Mouse (Mus musculus) heart, embryonic 15.5 days (tissue): ENCODE data around the gene Cdh11. TPM values are rescaled to one million over a fixed set of nuclear protein-coding genes. Genes with fewer than 3 reads are reported as not detected.
A peak's percentile ranks its signal among the peaks of the same experiment; 100 is the strongest.

ENCODE experiments used
- ATAC-seq: fragments of 200-750 bp; cut with Nextera tagmentation; replicated peaks from 2 replicates; pipeline ENCODE4 v1.8.0; 2017; ENCODE audit warnings: low read depth, moderate TSS enrichment; ENCODE audit not compliant: insufficient number of reproducible peaks, insufficient read depth, low FRiP score
- H3K27ac ChIP-seq: fragments of 300-500 bp; sonication (generic); 2 replicates; pipeline ENCODE4 v1.5.1; 2015; ENCODE audit warnings: mild to moderate bottlenecking, inconsistent platforms
- H3K27me3 ChIP-seq: fragments of 300-500 bp; sonication (generic); 2 replicates; pipeline ENCODE4 v1.6.1; 2015; ENCODE audit warnings: inconsistent platforms
- H3K36me3 ChIP-seq: fragments of 300-500 bp; sonication (generic); 2 replicates; pipeline ENCODE4 v1.6.1; 2015; ENCODE audit warnings: mild to moderate bottlenecking, inconsistent platforms
- H3K4me1 ChIP-seq: fragments of 300-500 bp; sonication (generic); replicated peaks from 2 replicates; pipeline ENCODE4 v1.6.1; 2015; ENCODE audit warnings: inconsistent platforms
- H3K4me2 ChIP-seq: fragments of 300-500 bp; sonication (generic); 2 replicates; pipeline ENCODE4 v1.6.1; 2015; ENCODE audit warnings: inconsistent platforms, mild to moderate bottlenecking, moderate library complexity
- H3K4me3 ChIP-seq: fragments of 300-500 bp; sonication (generic); 2 replicates; pipeline ENCODE4 v1.5.1; 2015; ENCODE audit warnings: mild to moderate bottlenecking, inconsistent platforms
- H3K9ac ChIP-seq: fragments of 300-500 bp; sonication (generic); 2 replicates; pipeline ENCODE4 v1.6.1; 2015; ENCODE audit warnings: mild to moderate bottlenecking, inconsistent platforms
- H3K9me3 ChIP-seq: fragments of 300-500 bp; sonication (generic); replicated peaks from 2 replicates; pipeline ENCODE4 v1.6.1; 2016; ENCODE audit warnings: inconsistent platforms
- WGBS: fragments of 180-500 bp; shearing (Covaris S2); methylation state at CpG from one replicate; pipeline ENCODE4 v1.1.7; 2015; ENCODE audit warnings: mixed read lengths; 5-methylcytosine and 5-hydroxymethylcytosine counted together
- polyA plus RNA-seq: library from polyadenylated mRNA; unstranded; fragments of >200 nt; fragmentation: Nextera tagmentation; extraction: Ambion mirVana; gene quantifications from 2 replicates; pipeline ENCODE4 v1.2.1, GENCODE M21; 2015

The Cdh11 gene
- polyA plus RNA-seq, result 42.2 and 63.9 TPM in 2 replicates

DNA sequence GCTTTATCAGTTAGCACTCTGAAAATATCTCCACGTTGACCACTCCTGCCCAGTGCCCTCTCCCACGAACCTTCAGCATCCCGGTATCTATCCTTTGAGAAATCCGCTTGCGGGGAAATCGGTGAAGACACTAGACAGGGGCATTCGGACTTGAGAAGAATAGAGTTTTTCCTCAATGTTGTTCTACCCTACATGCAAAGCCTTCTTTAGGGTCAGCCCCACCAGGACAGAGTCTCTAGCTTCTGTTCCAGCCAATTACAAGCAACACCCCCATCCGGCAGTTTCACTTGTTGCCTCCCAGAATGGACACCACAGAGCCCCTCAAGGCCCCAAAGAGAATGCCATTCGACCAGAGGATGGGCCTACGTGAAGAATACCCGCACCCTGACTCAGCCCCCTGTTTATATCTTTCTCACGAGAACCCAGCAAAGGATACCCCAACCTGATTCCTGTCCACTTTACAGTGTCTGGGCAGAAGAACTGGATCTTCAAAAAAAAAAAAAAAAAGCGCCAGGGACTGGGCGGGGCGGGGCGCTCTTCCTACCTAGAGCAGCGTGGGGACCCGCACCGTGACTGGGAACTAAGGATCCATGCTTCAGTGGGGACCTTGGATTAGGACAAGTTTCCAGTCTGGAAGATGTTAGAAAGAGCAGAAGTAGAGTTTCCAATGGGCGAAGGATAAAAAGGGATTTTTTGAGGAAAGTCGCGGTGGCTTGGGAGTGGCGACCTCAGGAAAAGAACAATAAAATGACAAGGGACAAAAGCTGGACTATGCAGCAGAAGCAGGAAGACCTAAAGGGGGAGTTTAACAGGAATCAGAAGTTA is at the start of gene Cdh11:
TSS of gene Cdh11 (minus strand) at position 51 of the 825 bp plus-strand sequence.
- Histone ChIP-seq H3K36me3 (no peaks in the 10 kb centered on the region), H3K4me2 (peak within 1 kb of the TSS; percentile 97), H3K4me1 (peaks cover 25% of the 10 kb centered on the region), H3K9me3 (no peaks in the 10 kb centered on the region), H3K4me3 (peak within 1 kb of the TSS; percentile 69), H3K27ac (peak within 1 kb of the TSS; percentile 84), H3K9ac (peak within 1 kb of the TSS; percentile 63), H3K27me3 (peaks cover 46% of the 10 kb centered on the region)
- WGBS, result 3% methylated on average over 23 of the region's 23 CpGs
- ATAC-seq, result no peak

DNA sequence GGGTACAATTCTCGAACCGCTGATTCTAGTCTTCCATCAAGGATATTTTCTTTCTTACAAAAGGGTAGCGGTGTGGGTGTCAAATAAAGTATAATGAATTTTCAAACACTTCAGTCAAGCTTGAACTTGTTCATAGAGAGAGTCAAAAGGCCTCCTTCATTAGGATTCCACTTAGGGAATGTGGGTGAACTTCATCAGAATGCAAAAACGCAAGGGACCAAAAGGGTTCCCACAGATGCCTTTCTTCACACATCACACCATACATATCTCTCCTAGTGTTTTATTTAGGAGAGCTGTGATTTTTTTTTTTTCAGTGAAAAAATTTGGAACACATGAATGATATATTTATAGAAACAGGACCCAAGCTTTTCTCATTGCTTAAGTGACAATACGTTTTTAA is 28.5 kb upstream of the Cdh11 start:
- Histone ChIP-seq H3K27ac (no peak overlapping the region), H3K9me3 (no peaks in the 10 kb centered on the region), H3K4me1 (no peaks in the 10 kb centered on the region), H3K27me3 (no peaks in the 10 kb centered on the region), H3K4me3 (no peak overlapping the region), H3K4me2 (no peak overlapping the region), H3K9ac (no peak overlapping the region), H3K36me3 (no peaks in the 10 kb centered on the region)
- ATAC-seq, result no peak
- 77% methylated on average over 5 of the region's 5 CpGs for WGBS

DNA sequence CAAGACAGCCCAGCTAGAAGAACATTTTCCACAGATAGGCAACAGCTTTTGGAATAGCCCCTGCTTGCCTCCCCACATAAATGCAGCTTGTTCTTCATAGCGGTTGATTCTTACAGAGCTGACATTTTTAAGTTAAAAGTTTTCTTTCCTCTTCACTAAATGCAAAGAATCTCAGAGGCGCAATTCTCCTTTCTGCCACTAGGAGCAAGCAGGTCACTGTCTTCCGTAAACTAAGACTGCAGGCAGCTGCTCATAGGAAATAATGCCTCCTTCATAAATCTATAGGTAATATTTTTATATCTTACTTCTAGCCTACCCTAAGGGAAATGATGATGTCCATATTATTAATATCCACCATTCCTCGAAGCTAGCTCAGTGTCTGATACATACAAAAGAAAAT is 4.9 kb upstream of the Cdh11 start:
- WGBS, result 29% methylated on average over 4 of the region's 4 CpGs
- Histone ChIP-seq H3K27ac (no peak overlapping the region), H3K9ac (no peak overlapping the region), H3K4me2 (no peak overlapping the region), H3K4me1 (peaks cover 17% of the 10 kb centered on the region), H3K4me3 (no peak overlapping the region), H3K36me3 (no peaks in the 10 kb centered on the region), H3K9me3 (no peaks in the 10 kb centered on the region), H3K27me3 (peaks cover 22% of the 10 kb centered on the region)
- ATAC-seq, result no peak

DNA sequence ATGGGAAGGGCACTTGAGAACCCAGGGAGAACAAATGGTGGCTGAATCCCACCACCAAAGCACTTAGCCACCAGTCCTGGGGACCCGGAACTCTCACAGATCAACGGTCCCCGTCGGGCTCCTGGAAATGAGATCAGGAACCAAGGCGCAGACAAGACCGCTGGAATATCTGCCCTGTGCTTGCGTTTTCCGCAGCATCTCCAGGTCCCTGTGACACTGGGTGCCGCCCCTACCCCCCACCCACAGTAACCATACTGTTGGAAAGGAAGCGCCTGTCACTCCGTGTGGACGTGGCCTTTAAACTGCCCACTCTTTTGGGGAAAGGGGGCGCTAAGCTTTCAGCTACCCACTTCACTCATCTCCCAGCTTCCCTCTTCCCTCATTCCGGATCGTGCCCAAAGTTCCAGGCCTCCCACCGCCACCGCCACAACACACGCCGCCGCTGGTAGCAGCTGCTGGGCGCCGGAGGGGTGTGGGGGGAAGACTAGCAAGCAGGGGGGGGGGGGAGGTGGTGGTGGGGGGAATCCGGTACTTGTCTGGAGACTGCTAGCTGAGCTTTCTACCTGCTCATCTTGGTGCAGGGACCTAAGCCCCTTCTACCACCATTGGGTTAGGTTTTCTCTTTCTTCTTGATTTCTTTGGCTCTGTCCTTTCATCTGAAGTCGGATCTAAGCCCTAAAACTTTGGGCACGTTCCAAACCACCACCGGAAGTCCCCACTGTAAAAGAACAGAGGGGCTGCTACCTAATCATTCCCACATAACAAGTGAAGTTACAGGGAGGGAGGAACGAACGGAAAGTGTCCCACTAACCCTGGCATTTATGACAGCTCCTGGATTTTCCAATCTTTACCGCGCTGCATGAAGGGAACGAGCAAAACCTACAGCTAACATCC is 1.3 kb upstream of the Cdh11 start:
- H3K36me3 ChIP-seq, result no peaks in the 10 kb centered on the region
- H3K4me1 ChIP-seq, result peaks cover 25% of the 10 kb centered on the region
- 3% methylated on average over 31 of the region's 31 CpGs for WGBS
- ATAC-seq, result no peak
- peaks cover 45% of the 10 kb centered on the region for H3K27me3 ChIP-seq
- H3K9me3 ChIP-seq, result no peaks in the 10 kb centered on the region
- peak overlapping the region; percentile 97 for H3K4me2 ChIP-seq
- peak overlapping the region; percentile 84 for H3K27ac ChIP-seq
- H3K9ac ChIP-seq, result peak overlapping the region; percentile 48
- peak overlapping the region; percentile 69 for H3K4me3 ChIP-seq

DNA sequence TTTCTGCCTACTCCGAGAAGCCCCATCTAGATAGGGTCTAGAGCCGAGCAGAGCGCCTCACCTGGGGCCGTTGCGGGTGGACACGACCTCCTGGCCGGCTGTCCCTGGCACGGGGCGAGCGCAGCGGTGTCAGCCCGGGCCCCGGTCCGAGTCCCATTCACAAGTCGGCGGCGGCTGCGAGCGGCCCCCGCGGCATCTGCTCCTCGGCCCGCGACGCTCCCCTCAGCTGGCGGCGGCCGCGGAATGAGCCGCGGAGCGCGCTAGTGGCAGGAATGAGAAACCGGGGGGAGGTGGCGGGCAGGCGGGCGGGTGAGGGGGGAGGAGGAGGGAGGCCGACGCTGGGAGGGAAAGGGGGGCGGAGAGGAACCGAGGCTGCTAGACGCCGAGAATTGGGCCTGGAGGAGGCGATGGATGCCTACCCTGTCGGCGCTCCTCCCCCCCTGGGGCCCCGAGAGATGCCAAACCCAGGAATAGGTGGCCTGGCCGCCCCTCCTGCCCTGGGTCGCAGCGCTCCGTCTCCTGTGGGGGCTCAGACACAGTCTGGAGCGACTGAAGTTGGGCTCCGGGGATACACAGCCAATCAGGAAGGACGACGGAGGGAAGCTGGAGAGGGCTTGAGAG is 497 bp downstream of the Cdh11 start:
- H3K9me3 ChIP-seq, result no peaks in the 10 kb centered on the region
- peak overlapping the region; percentile 69 for H3K4me3 ChIP-seq
- peaks cover 46% of the 10 kb centered on the region for H3K27me3 ChIP-seq
- no peaks in the 10 kb centered on the region for H3K36me3 ChIP-seq
- WGBS, result under 1% methylated on average over 51 of the region's 55 CpGs
- H3K4me1 ChIP-seq, result peaks cover 28% of the 10 kb centered on the region
- peak overlapping the region; percentile 97 for H3K4me2 ChIP-seq
- H3K27ac ChIP-seq, result peak overlapping the region; percentile 84
- ATAC-seq, result peak; percentile 78
- peak overlapping the region; percentile 63 for H3K9ac ChIP-seq

DNA sequence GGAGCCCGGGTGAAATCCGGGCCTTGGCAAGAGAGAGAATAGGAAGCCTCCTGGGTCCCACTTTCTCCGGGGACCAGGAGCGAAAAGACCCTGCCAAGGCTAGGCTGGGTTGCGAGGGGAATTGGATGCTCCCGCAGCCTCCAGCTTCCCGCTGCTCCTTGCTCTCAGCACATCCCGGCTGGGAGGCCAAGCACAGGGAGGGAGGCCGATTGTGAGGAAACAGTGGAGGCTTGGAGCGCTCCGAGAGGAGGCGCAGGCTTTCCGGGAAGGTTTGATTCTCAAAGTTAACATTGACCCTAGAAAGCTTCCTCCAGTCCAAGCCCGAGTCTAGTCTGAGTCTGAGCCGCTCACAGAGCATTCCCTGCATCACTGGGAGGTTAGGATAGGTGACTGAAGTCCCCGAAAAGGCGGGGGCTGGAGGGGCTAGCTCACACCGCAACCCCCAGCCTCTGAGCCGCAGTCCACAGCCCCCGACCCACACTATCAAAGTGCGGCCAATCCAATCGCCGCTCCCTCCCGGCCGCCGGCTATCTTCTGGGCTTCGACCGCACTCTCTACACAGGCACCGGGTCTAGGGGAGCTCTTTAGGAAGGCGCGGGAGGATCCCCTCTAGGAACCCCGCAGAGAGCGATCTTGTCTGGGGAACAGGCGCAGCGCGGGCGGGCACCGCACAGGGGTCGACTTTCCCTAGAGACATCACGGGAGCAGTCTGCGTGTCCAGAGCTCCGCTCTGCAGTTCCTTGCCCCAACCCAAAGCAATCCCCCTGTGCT is 1.4 kb downstream of the Cdh11 start:
- peaks cover 46% of the 10 kb centered on the region for H3K27me3 ChIP-seq
- ATAC-seq, result peak; percentile 4; the same call in 1 of the 2 replicates

DNA sequence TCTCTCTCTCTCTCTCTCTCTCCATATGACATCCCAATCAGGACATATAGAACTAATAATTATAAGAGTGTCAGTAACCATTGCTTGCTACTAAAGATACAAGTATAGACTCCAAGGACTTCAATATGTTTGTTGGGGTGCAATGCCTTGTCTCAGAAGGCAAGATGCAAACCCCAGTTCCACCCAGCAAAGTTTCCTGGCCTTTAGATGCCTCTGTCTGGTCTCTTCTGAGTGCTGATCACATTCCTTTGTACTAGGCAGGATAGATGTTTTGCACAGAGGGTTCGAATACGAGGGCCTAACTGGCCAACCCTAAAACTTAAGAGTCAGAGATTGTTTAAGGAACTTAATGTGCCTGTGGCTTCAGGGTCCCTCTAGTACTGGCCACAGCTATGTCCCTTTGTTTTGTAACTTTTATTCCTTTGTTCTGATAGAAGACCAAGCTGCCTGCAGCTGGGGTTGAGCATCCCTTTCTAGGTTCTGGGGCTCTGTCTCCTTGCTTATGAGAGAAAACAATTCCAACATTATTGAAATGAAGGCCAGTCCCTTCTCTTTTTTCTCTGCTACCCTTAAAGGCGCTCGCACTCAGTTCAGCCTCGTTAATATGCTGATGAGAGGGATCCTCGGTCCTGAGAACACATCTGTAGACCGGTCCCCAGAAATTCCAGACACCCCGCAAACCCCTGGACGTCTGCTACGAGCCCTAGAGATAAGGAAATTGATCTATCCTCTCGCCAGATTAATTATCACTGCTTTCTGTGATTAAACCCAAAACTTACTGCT is 2.5 kb downstream of the Cdh11 start:
- WGBS, result 8% methylated on average over 11 of the region's 11 CpGs

More for the DNA sequence above, 1.4 kb downstream of the Cdh11 start:
- peak overlapping the region; percentile 69 for H3K4me3 ChIP-seq
- WGBS, result under 1% methylated on average over 42 of the region's 42 CpGs
- peak overlapping the region; percentile 84 for H3K27ac ChIP-seq
- no peaks in the 10 kb centered on the region for H3K9me3 ChIP-seq
- peaks cover 31% of the 10 kb centered on the region for H3K4me1 ChIP-seq
- no peaks in the 10 kb centered on the region for H3K36me3 ChIP-seq
- peak overlapping the region; percentile 63 for H3K9ac ChIP-seq
- peak overlapping the region; percentile 97 for H3K4me2 ChIP-seq

DNA sequence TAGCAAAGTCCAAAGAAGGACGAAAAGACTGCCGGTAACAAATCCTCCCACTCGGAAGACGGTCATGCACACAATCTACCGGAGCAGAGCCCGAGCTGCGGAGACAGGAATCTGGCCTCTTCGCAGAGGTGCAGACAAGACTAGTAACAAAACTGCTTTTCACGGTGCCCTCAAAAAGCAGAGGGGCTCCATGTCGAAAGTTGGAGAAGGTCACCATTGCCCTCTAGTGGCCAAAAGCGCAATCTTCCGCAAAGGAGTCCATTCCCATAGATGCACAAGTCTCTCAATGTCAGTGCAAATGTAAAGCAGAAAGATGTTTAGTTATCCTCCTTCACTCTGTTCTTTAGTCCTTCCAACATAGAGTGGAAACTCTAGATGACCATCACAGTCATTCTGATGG is 4.5 kb downstream of the Cdh11 start:
- Histone ChIP-seq H3K9ac (peak overlapping the region; percentile 50; the same call in 1 of the 2 replicates), H3K27ac (peak overlapping the region; percentile 40; the same call in 1 of the 2 replicates)

More for the DNA sequence above, 2.5 kb downstream of the Cdh11 start:
- peak overlapping the region; percentile 63 for H3K9ac ChIP-seq
- peak overlapping the region; percentile 97 for H3K4me2 ChIP-seq
- peaks cover 45% of the 10 kb centered on the region for H3K27me3 ChIP-seq
- no peaks in the 10 kb centered on the region for H3K36me3 ChIP-seq
- H3K4me1 ChIP-seq, result peaks cover 31% of the 10 kb centered on the region
- no peak for ATAC-seq
- peak overlapping the region; percentile 84 for H3K27ac ChIP-seq
- H3K9me3 ChIP-seq, result no peaks in the 10 kb centered on the region
- peak overlapping the region; percentile 69 for H3K4me3 ChIP-seq

DNA sequence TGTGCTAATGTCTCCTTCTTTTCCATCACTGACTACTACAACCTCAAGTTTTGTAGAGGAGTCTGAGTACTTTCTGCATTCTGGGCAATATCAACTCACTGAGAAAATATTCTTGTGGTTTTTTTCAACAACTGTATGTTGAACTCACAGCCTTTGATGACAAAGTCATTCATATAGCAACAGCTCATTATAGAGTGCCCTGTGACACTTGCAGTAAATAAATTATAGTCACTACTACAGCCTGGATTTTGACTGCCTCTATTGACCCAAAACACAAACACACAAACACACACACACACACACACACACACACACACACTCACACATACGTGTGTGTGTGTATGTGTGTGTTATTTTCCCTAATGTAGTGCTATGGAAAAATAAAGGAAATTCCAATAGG is 10.8 kb downstream of the Cdh11 start:
- no peak overlapping the region for H3K4me2 ChIP-seq
- no peaks in the 10 kb centered on the region for H3K36me3 ChIP-seq
- H3K9ac ChIP-seq, result no peak overlapping the region
- no peak for ATAC-seq
- H3K27me3 ChIP-seq, result no peaks in the 10 kb centered on the region
- WGBS, result 70% methylated on average over 1 of the region's 1 CpGs
- H3K4me3 ChIP-seq, result no peak overlapping the region
- H3K27ac ChIP-seq, result no peak overlapping the region
- H3K4me1 ChIP-seq, result 0 out of 2 replicates have a peak, but pooled peaks cover 8% of the 10 kb centered on the region
- H3K9me3 ChIP-seq, result no peaks in the 10 kb centered on the region

More for the DNA sequence above, 4.5 kb downstream of the Cdh11 start:
- WGBS, result 1% methylated on average over 12 of the region's 12 CpGs
- H3K4me1 ChIP-seq, result peaks cover 25% of the 10 kb centered on the region
- H3K4me3 ChIP-seq, result peak overlapping the region; percentile 48
- H3K36me3 ChIP-seq, result no peaks in the 10 kb centered on the region
- no peaks in the 10 kb centered on the region for H3K9me3 ChIP-seq
- H3K27me3 ChIP-seq, result peaks cover 30% of the 10 kb centered on the region
- H3K4me2 ChIP-seq, result peak overlapping the region; percentile 78
- no peak for ATAC-seq

DNA sequence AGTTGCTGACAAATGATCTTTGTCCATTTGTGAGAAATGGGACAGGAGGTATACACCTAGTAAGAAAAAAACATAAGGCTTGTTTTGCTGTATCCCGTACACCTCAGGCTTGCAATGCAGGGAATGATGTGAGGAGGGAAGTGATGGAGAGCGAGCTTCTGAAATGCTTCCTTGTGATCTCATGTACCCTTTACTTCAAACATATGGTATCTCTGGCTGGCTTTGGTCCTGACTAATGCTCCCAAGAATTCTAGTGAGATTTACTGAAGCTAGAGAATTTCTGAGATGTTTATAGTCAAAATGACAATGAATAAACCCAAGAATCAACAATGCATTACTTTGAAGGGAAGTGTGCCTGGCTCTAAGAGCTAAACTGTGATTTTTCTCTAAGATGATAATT is 14.0 kb downstream of the Cdh11 start:
- Histone ChIP-seq H3K4me2 (no peak overlapping the region), H3K27me3 (no peaks in the 10 kb centered on the region), H3K27ac (no peak overlapping the region), H3K4me1 (no peaks in the 10 kb centered on the region), H3K4me3 (no peak overlapping the region), H3K9me3 (no peaks in the 10 kb centered on the region), H3K9ac (no peak overlapping the region), H3K36me3 (no peaks in the 10 kb centered on the region)
- ATAC-seq, result no peak
- WGBS, result 77% methylated on average over 2 of the region's 2 CpGs
